Mouse (Mus musculus) urinary bladder, postnatal 10 days (tissue): ENCODE measurements around the gene Sp8.

Experiments used
- DNase-seq: peaks from one replicate; pipeline ENCODE4 v3.0.0; 2022; ENCODE audit warnings: low spot score

Gene Sp8

GRCm38 (mm10) chr12:118848496-118849202, 2.5 kb downstream of the Sp8 start:
- DNase-seq = no peak

DNA sequence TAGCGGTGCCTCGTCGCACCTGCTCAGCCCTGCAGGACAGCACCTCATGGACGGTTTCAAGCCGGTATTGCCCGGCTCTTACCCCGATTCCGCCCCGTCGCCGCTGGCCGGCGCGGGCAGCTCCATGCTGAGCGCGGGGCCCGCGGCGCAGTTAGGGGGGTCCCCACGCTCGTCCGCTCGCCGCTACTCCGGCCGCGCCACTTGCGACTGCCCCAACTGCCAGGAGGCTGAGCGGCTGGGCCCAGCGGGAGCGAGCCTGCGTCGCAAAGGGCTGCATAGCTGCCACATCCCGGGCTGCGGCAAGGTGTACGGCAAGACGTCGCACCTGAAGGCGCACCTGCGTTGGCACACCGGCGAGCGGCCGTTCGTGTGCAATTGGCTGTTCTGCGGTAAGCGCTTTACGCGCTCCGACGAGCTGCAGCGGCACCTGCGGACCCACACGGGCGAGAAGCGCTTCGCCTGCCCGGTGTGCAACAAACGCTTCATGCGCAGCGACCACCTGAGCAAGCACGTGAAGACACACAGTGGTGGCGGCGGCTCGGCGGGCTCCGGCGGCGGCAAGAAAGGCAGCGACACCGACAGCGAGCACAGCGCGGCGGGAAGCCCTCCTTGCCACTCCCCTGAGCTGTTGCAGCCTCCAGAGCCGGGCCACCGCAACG, 3.2 kb downstream of the Sp8 start:
- no peak for DNase-seq

- DNase-seq = no peak
Measured at GRCm38 (mm10) chr12:118849996-118850395, 3.9 kb downstream of the Sp8 start.

GRCm38 (mm10) chr12:118850851-118851410, 4.8 kb downstream of the Sp8 start:
- no peak for DNase-seq

- no peak for DNase-seq
Measured at GRCm38 (mm10) chr12:118853331-118853730, 7.2 kb downstream of the Sp8 start.

DNA sequence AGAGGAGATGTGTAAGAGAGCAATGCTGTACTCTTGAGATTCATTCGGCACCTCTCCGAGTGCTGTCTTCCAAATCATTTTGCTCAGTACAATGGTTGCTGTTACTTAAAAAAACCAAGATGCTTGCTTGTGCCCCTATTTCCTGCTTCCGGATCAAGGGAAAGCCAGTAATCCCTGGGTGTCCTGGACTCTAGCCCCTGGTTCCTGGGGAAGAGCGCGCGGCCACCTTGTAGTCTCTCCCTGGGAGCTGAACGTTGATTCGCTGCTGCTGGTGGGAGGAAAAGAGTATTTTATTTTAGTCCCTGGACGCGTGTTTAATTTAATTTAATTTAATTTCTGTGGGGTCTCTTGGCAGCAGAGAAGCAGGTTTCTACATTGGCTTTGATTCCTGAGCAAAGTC, 8.3 kb downstream of the Sp8 start:
- no peak for DNase-seq

DNA sequence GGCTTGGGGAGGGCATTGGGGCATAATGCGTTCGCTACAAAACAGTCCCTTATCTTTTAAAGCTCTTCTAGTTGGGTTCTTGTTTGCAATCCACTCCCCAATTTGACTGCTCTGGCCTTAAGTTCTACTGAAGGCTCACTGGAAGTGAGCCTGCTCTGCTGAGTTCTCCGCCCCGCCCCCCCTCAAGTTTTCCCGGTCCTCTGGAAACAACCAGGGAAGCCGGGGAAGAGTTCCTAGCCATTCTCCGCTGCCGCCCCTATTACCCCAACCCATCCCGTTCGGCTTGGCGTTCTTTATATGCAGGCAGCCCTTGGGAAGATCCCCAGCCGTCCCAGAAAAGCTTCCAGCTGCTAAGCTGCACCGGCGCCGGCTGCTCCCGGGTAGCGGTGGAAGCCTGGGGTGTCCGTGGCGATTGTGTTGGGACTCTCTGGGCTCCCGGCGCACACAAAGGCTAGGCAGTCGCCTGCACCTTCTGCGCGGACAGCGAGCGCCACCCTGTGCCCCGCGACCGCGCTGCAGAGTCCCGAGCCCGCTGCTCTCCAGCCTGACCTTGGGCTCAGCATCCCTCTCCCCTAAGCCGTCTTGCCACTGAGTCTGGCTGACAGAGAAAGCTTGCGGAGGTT, 8.8 kb downstream of the Sp8 start:
- no peak for DNase-seq

DNA sequence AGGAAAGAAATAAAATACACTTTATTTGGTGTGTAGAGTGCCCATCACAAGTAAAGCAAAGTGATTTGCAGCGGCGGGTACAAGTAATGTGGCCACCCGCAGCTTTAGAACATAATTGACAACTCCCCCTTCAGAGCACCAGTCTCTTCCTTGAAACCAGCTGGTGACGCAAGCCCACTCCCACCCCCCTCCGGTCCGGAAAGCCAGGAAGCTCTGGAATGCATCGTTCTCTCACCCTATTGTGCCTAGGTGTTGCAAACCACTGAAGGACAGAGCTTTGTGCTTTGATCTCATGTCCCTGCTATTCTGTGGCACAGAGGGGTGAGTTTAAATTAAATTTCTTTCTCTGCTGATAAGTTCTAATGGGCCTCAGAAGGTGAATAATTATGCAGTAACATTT, 10.0 kb downstream of the Sp8 start:
- no peak for DNase-seq

DNA sequence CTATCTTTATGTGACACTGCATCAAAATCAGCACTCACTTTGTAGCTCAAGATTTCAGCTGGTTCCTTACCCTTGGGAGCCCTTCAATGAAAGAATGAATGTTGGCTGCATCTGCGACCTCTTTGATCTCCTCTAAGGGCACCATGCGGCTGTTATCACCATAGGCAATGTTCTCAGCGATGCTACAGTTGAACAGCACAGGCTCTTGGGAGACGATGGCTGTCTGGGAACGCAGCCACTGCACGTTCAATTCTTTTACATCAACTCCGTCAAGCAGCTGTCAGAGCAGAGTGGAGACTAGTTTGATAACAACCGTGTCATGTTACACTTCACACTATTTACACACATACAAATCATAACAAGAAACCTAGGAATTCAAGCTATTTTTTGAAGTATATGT, 26.5 kb downstream of the Sp8 start:
- DNase-seq = no peak

DNA sequence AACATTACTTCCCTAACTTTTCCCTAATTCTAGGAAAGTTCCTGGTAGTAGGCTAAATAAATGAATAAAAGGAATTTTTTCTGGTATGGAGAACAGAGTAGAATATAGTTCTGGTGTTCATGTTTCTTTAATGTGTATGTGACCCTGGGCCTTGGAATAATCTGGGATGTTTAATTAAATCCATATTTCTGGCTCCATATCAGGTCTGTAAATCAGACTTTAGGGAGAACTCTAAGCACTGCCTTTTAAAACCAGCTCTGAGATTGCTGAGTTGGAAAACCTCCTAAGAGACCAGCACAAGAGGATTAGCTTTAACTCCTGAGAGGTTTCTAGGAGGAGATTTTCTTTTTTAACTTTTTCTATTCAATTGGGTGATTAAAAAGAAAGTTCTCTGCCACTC, 36.7 kb downstream of the Sp8 start:
- no peak for DNase-seq

GRCm38 (mm10) chr12:118887964-118888363, 41.8 kb downstream of the Sp8 start:
- no peak for DNase-seq
